Mouse (Mus musculus) hindbrain, embryonic 11.5 days (tissue): ENCODE data around the gene Atrnl1. TPM values are rescaled to one million over a fixed set of nuclear protein-coding genes. Genes with fewer than 3 reads are reported as not detected.
"Not testable (repeated sequence)": the region's sequence is repeated elsewhere in the genome, so short reads cannot be mapped to it uniquely, and the experiment has no call there.

Source experiments
- ATAC-seq: fragments of 200-750 bp; cut with Nextera tagmentation; 2 replicates; pipeline ENCODE4 v1.8.0; 2017; ENCODE audit warnings: mild to moderate bottlenecking, moderate TSS enrichment, moderate library complexity; ENCODE audit not compliant: low FRiP score
- DNase-seq: peaks from one replicate; pipeline ENCODE4 v3.0.0-alpha.2; 2015; ENCODE audit warnings: low spot score
- H3K27ac ChIP-seq: fragments of 300-500 bp; sonication (generic); 2 replicates; pipeline ENCODE4 v1.5.1; 2014; ENCODE audit warnings: mild to moderate bottlenecking, low read depth, low read length
- H3K27me3 ChIP-seq: fragments of 300-500 bp; sonication (generic); 2 replicates; pipeline ENCODE4 v1.6.1; 2014; ENCODE audit warnings: mild to moderate bottlenecking, low read length, moderate library complexity, mixed read lengths; ENCODE audit not compliant: control insufficient read depth, insufficient read depth
- H3K36me3 ChIP-seq: fragments of 300-500 bp; sonication (generic); 2 replicates; pipeline ENCODE4 v1.6.1; 2014; ENCODE audit warnings: mild to moderate bottlenecking, low read length, moderate library complexity, mixed read lengths; ENCODE audit not compliant: control insufficient read depth, insufficient read depth
- H3K4me1 ChIP-seq: fragments of 300-500 bp; sonication (generic); replicated peaks from 2 replicates; pipeline ENCODE4 v1.6.1; 2014; ENCODE audit warnings: low read length, mixed read lengths; ENCODE audit not compliant: control insufficient read depth, insufficient read depth
- H3K4me2 ChIP-seq: fragments of 300-500 bp; sonication (generic); replicated peaks from 2 replicates; pipeline ENCODE4 v1.6.1; 2014; ENCODE audit warnings: mild to moderate bottlenecking, low read depth, low read length
- H3K4me3 ChIP-seq: fragments of 300-500 bp; sonication (generic); 2 replicates; pipeline ENCODE4 v1.5.1; 2014; ENCODE audit warnings: low read depth, low read length
- H3K9ac ChIP-seq: fragments of 300-500 bp; sonication (generic); 2 replicates; pipeline ENCODE4 v1.6.1; 2014; ENCODE audit warnings: low read depth, low read length
- H3K9me3 ChIP-seq: fragments of 300-500 bp; sonication (generic); 2 replicates; pipeline ENCODE4 v1.6.1; 2016; ENCODE audit warnings: low read length; ENCODE audit not compliant: control insufficient read depth
- WGBS: fragments of 180-500 bp; shearing (Covaris S2); extraction: QIAGEN DNeasy Blood & Tissue Kit; methylation state at CpG from one replicate; pipeline ENCODE4 v1.1.7; 2014; 5-methylcytosine and 5-hydroxymethylcytosine counted together
- polyA plus RNA-seq: library from polyadenylated mRNA; unstranded; fragments of >200 nt; fragmentation: Nextera tagmentation; extraction: Ambion mirVana; gene quantifications from 2 replicates; pipeline ENCODE4 v1.2.1, GENCODE M21; 2014

Atrnl1 gene
- polyA plus RNA-seq, 1 experiment from 2014 or later = 6.6 TPM

- not testable (repeated sequence) for H3K9ac ChIP-seq, H3K36me3 ChIP-seq, H3K27me3 ChIP-seq, H3K4me2 ChIP-seq, ATAC-seq, H3K9me3 ChIP-seq, H3K4me3 ChIP-seq, H3K4me1 ChIP-seq, DNase-seq, H3K27ac ChIP-seq
- 67% methylated on average over 1 of the region's 1 CpGs for WGBS
Observed at GRCm38 (mm10) chr19:57879841-57880240, 269.0 kb downstream of the Atrnl1 start.

GRCm38 (mm10) chr19:57881927-57882326 lies 271.1 kb downstream of the Atrnl1 start:
- DNase-seq (no peak), ATAC-seq (no peak)
- Histone ChIP-seq H3K27ac (no peak overlapping the region), H3K9me3 (no peaks in the 10 kb centered on the region), H3K4me2 (no peak overlapping the region), H3K4me3 (no peak overlapping the region), H3K36me3 (no peaks in the 10 kb centered on the region), H3K27me3 (no peaks in the 10 kb centered on the region), H3K4me1 (no peaks in the 10 kb centered on the region), H3K9ac (no peak overlapping the region)
- WGBS = 91% methylated on average over 7 of the region's 7 CpGs

- no peak overlapping the region for H3K9ac ChIP-seq
- WGBS = 94% methylated on average over 8 of the region's 8 CpGs
- H3K27me3 ChIP-seq = no peaks in the 10 kb centered on the region
- H3K36me3 ChIP-seq = no peaks in the 10 kb centered on the region
- H3K4me2 ChIP-seq = no peak overlapping the region
- ATAC-seq (no peak), DNase-seq (no peak)
- H3K4me3 ChIP-seq = no peak overlapping the region
- H3K27ac ChIP-seq = no peak overlapping the region
- no peaks in the 10 kb centered on the region for H3K4me1 ChIP-seq
- no peaks in the 10 kb centered on the region for H3K9me3 ChIP-seq
Observed at GRCm38 (mm10) chr19:57888871-57889270, 278.0 kb downstream of the Atrnl1 start.

- no peak for ATAC-seq
- no peak for DNase-seq
- no peaks in the 10 kb centered on the region for H3K27me3 ChIP-seq
- H3K9me3 ChIP-seq = no peaks in the 10 kb centered on the region
- H3K4me3 ChIP-seq = no peak overlapping the region
- no peak overlapping the region for H3K9ac ChIP-seq
- H3K36me3 ChIP-seq = no peaks in the 10 kb centered on the region
- H3K27ac ChIP-seq = no peak overlapping the region
- H3K4me1 ChIP-seq = no peaks in the 10 kb centered on the region
- no peak overlapping the region for H3K4me2 ChIP-seq
- 53% methylated on average over 3 of the region's 3 CpGs for WGBS
Observed at GRCm38 (mm10) chr19:57889741-57890140, 278.9 kb downstream of the Atrnl1 start.

- Histone ChIP-seq H3K4me3 (no peak overlapping the region), H3K4me1 (no peaks in the 10 kb centered on the region), H3K36me3 (no peaks in the 10 kb centered on the region), H3K27ac (no peak overlapping the region), H3K9ac (no peak overlapping the region), H3K4me2 (no peak overlapping the region), H3K9me3 (no peaks in the 10 kb centered on the region), H3K27me3 (no peaks in the 10 kb centered on the region)
- whole genome bisulfite sequencing = 25% methylated on average over 3 of the region's 3 CpGs
- ATAC-seq (no peak), DNase-seq (peak; percentile 29)
Observed at GRCm38 (mm10) chr19:57890954-57891353, 280.1 kb downstream of the Atrnl1 start.

GRCm38 (mm10) chr19:57894191-57894590 lies 283.4 kb downstream of the Atrnl1 start:
- 37% methylated on average over 1 of the region's 1 CpGs for WGBS
- Histone ChIP-seq H3K9ac (no peak overlapping the region), H3K36me3 (no peaks in the 10 kb centered on the region), H3K4me2 (no peak overlapping the region), H3K4me1 (no peaks in the 10 kb centered on the region), H3K27me3 (no peaks in the 10 kb centered on the region), H3K9me3 (no peaks in the 10 kb centered on the region), H3K4me3 (no peak overlapping the region), H3K27ac (no peak overlapping the region)
- ATAC-seq (no peak), DNase-seq (no peak)

- H3K36me3 ChIP-seq = no peaks in the 10 kb centered on the region
- H3K27ac ChIP-seq = no peak overlapping the region
- no peaks in the 10 kb centered on the region for H3K4me1 ChIP-seq
- ATAC-seq (no peak), DNase-seq (no peak)
- no peak overlapping the region for H3K9ac ChIP-seq
- H3K27me3 ChIP-seq = no peaks in the 10 kb centered on the region
- H3K4me3 ChIP-seq = no peak overlapping the region
- no peaks in the 10 kb centered on the region for H3K9me3 ChIP-seq
- WGBS = 91% methylated on average over 1 of the region's 1 CpGs
- H3K4me2 ChIP-seq = no peak overlapping the region
Observed at GRCm38 (mm10) chr19:57900037-57900436, 289.2 kb downstream of the Atrnl1 start.

GRCm38 (mm10) chr19:57909466-57909865 lies 298.6 kb downstream of the Atrnl1 start:
- H3K27ac ChIP-seq = no peak overlapping the region
- H3K36me3 ChIP-seq = no peaks in the 10 kb centered on the region
- H3K9me3 ChIP-seq = no peaks in the 10 kb centered on the region
- WGBS = 93% methylated on average over 6 of the region's 6 CpGs
- ATAC-seq (no peak), DNase-seq (no peak)
- H3K27me3 ChIP-seq = no peaks in the 10 kb centered on the region
- no peak overlapping the region for H3K4me2 ChIP-seq
- no peak overlapping the region for H3K4me3 ChIP-seq
- no peak overlapping the region for H3K9ac ChIP-seq
- H3K4me1 ChIP-seq = no peaks in the 10 kb centered on the region

GRCm38 (mm10) chr19:57910650-57911049 lies 299.8 kb downstream of the Atrnl1 start:
- Histone ChIP-seq H3K27ac (no peak overlapping the region), H3K36me3 (no peaks in the 10 kb centered on the region), H3K4me3 (no peak overlapping the region), H3K9ac (no peak overlapping the region), H3K4me2 (no peak overlapping the region), H3K4me1 (no peaks in the 10 kb centered on the region), H3K9me3 (no peaks in the 10 kb centered on the region), H3K27me3 (no peaks in the 10 kb centered on the region)
- DNase-seq (no peak), ATAC-seq (no peak)
- WGBS = 89% methylated on average over 6 of the region's 6 CpGs
